Mouse (Mus musculus): Measurements from ENCODE around the gene Bmi1. TPM values are rescaled to one million over a fixed set of nuclear protein-coding genes. Genes with fewer than 3 reads are reported as not detected.

The Bmi1 gene
- polyA plus RNA-seq, 1 experiment from 2014 or later = 34.0 TPM

GRCm38 (mm10) chr2:18672766-18673164 is 4.1 kb upstream of the Bmi1 start:
- ATAC-seq (ENCODE audit: insufficient number of reproducible peaks, insufficient read depth, low FRiP score, low read depth) = no peak
- Histone ChIP-seq H3K4me3 (ENCODE audit: low read depth, low read length) (peak overlapping the region; percentile 81), H3K27ac (ENCODE audit: low read length) (peak overlapping the region; percentile 97), H3K4me2 (replicated peaks; ENCODE audit: low read depth, low read length) (peak overlapping the region; percentile 65), H3K36me3 (ENCODE audit: control insufficient read depth, insufficient read depth, low read length) (no peaks in the 10 kb centered on the region), H3K9me3 (ENCODE audit: control insufficient read depth, low read depth, low read length) (no peaks in the 10 kb centered on the region), H3K4me1 (ENCODE audit: control insufficient read depth, insufficient read depth, low read length) (peaks cover 4% of the 10 kb centered on the region; the same call in 1 of the 2 replicates), H3K27me3 (ENCODE audit: control insufficient read depth, insufficient read depth, low read length) (no peaks in the 10 kb centered on the region), H3K9ac (replicated peaks; ENCODE audit: low read depth, low read length) (peak overlapping the region; percentile 92)
- 0% methylated on average over 11 of the region's 11 CpGs for WGBS

- no peak for ATAC-seq (ENCODE audit: insufficient number of reproducible peaks, insufficient read depth, low FRiP score, low read depth)
- H3K9me3 ChIP-seq (ENCODE audit: control insufficient read depth, low read depth, low read length) = no peaks in the 10 kb centered on the region
- no peak overlapping the region; the same call in 1 of the 2 replicates for H3K4me2 ChIP-seq (replicated peaks; ENCODE audit: low read depth, low read length)
- H3K36me3 ChIP-seq (ENCODE audit: control insufficient read depth, insufficient read depth, low read length) = no peaks in the 10 kb centered on the region
- 56% methylated on average over 4 of the region's 4 CpGs for WGBS
- H3K4me3 ChIP-seq (ENCODE audit: low read depth, low read length) = no peak overlapping the region
- no peak overlapping the region for H3K9ac ChIP-seq (replicated peaks; ENCODE audit: low read depth, low read length)
- H3K27me3 ChIP-seq (ENCODE audit: control insufficient read depth, insufficient read depth, low read length) = no peaks in the 10 kb centered on the region
- H3K4me1 ChIP-seq (ENCODE audit: control insufficient read depth, insufficient read depth, low read length) = peaks cover 6% of the 10 kb centered on the region; the same call in 1 of the 2 replicates
- no peak overlapping the region for H3K27ac ChIP-seq (ENCODE audit: low read length)
These were observed 3.1 kb upstream of the Bmi1 start for GRCm38 (mm10) chr2:18673766-18674165.

- Histone ChIP-seq H3K27ac (ENCODE audit: low read length) (no peak overlapping the region), H3K9me3 (ENCODE audit: control insufficient read depth, low read depth, low read length) (no peaks in the 10 kb centered on the region), H3K27me3 (ENCODE audit: control insufficient read depth, insufficient read depth, low read length) (no peaks in the 10 kb centered on the region), H3K36me3 (ENCODE audit: control insufficient read depth, insufficient read depth, low read length) (no peaks in the 10 kb centered on the region), H3K4me2 (replicated peaks; ENCODE audit: low read depth, low read length) (no peak overlapping the region; the same call in 1 of the 2 replicates), H3K9ac (replicated peaks; ENCODE audit: low read depth, low read length) (no peak overlapping the region), H3K4me3 (ENCODE audit: low read depth, low read length) (no peak overlapping the region), H3K4me1 (ENCODE audit: control insufficient read depth, insufficient read depth, low read length) (peaks cover 6% of the 10 kb centered on the region; the same call in 1 of the 2 replicates)
- no peak for ATAC-seq (ENCODE audit: insufficient number of reproducible peaks, insufficient read depth, low FRiP score, low read depth)
- WGBS = 77% methylated on average over 4 of the region's 4 CpGs
These were observed 2.5 kb upstream of the Bmi1 start for GRCm38 (mm10) chr2:18674193-18674902.

- Histone ChIP-seq H3K27ac (ENCODE audit: low read length) (peak overlapping the region; percentile 92; the same call in 1 of the 2 replicates), H3K4me1 (ENCODE audit: control insufficient read depth, insufficient read depth, low read length) (peaks cover 16% of the 10 kb centered on the region; the same call in 1 of the 2 replicates), H3K4me3 (ENCODE audit: low read depth, low read length) (peak overlapping the region; percentile 84), H3K9ac (replicated peaks; ENCODE audit: low read depth, low read length) (peak overlapping the region; percentile 92), H3K9me3 (ENCODE audit: control insufficient read depth, low read depth, low read length) (no peaks in the 10 kb centered on the region), H3K36me3 (ENCODE audit: control insufficient read depth, insufficient read depth, low read length) (no peaks in the 10 kb centered on the region), H3K27me3 (ENCODE audit: control insufficient read depth, insufficient read depth, low read length) (no peaks in the 10 kb centered on the region), H3K4me2 (replicated peaks; ENCODE audit: low read depth, low read length) (peak overlapping the region; percentile 72)
- ATAC-seq (ENCODE audit: insufficient number of reproducible peaks, insufficient read depth, low FRiP score, low read depth) = no peak
- 12% methylated on average over 42 of the region's 42 CpGs for WGBS
These were observed 949 bp upstream of the Bmi1 start for GRCm38 (mm10) chr2:18675681-18676456.

GRCm38 (mm10) chr2:18676457-18676935 is 322 bp upstream of the Bmi1 start:
- 0% methylated on average over 35 of the region's 64 CpGs for WGBS

GRCm38 (mm10) chr2:18677631-18678471 is 1.0 kb downstream of the Bmi1 start:
- H3K9ac ChIP-seq (replicated peaks; ENCODE audit: low read depth, low read length) = peak overlapping the region; percentile 92
- H3K27ac ChIP-seq (ENCODE audit: low read length) = no peak overlapping the region

More at GRCm38 (mm10) chr2:18676457-18676935, 322 bp upstream of the Bmi1 start:
- Histone ChIP-seq H3K4me1 (ENCODE audit: control insufficient read depth, insufficient read depth, low read length) (peaks cover 16% of the 10 kb centered on the region; the same call in 1 of the 2 replicates), H3K9ac (replicated peaks; ENCODE audit: low read depth, low read length) (peak overlapping the region; percentile 92), H3K4me3 (ENCODE audit: low read depth, low read length) (peak overlapping the region; percentile 84), H3K27me3 (ENCODE audit: control insufficient read depth, insufficient read depth, low read length) (no peaks in the 10 kb centered on the region), H3K36me3 (ENCODE audit: control insufficient read depth, insufficient read depth, low read length) (no peaks in the 10 kb centered on the region), H3K4me2 (replicated peaks; ENCODE audit: low read depth, low read length) (peak overlapping the region; percentile 86), H3K9me3 (ENCODE audit: control insufficient read depth, low read depth, low read length) (no peaks in the 10 kb centered on the region), H3K27ac (ENCODE audit: low read length) (peak overlapping the region; percentile 92; the same call in 1 of the 2 replicates)
- ATAC-seq (ENCODE audit: insufficient number of reproducible peaks, insufficient read depth, low FRiP score, low read depth) = peak; percentile 88

GRCm38 (mm10) chr2:18679701-18680100 is 2.9 kb downstream of the Bmi1 start:
- H3K9ac ChIP-seq (replicated peaks; ENCODE audit: low read depth, low read length) = no peak overlapping the region
- 77% methylated on average over 2 of the region's 2 CpGs for WGBS
- no peak overlapping the region for H3K27ac ChIP-seq (ENCODE audit: low read length)
- H3K27me3 ChIP-seq (ENCODE audit: control insufficient read depth, insufficient read depth, low read length) = no peaks in the 10 kb centered on the region
- no peaks in the 10 kb centered on the region for H3K9me3 ChIP-seq (ENCODE audit: control insufficient read depth, low read depth, low read length)
- no peak overlapping the region for H3K4me2 ChIP-seq (replicated peaks; ENCODE audit: low read depth, low read length)
- no peak overlapping the region for H3K4me3 ChIP-seq (ENCODE audit: low read depth, low read length)
- H3K36me3 ChIP-seq (ENCODE audit: control insufficient read depth, insufficient read depth, low read length) = peaks cover 9% of the 10 kb centered on the region; the same call in 1 of the 2 replicates
- peaks cover 13% of the 10 kb centered on the region; the same call in 1 of the 2 replicates for H3K4me1 ChIP-seq (ENCODE audit: control insufficient read depth, insufficient read depth, low read length)
- no peak for ATAC-seq (ENCODE audit: insufficient number of reproducible peaks, insufficient read depth, low FRiP score, low read depth)

More at GRCm38 (mm10) chr2:18677631-18678471, 1.0 kb downstream of the Bmi1 start:
- H3K4me2 ChIP-seq (replicated peaks; ENCODE audit: low read depth, low read length) = peak overlapping the region; percentile 86
- H3K4me1 ChIP-seq (ENCODE audit: control insufficient read depth, insufficient read depth, low read length) = peaks cover 16% of the 10 kb centered on the region; the same call in 1 of the 2 replicates
- peak overlapping the region; percentile 84 for H3K4me3 ChIP-seq (ENCODE audit: low read depth, low read length)
- no peaks in the 10 kb centered on the region for H3K27me3 ChIP-seq (ENCODE audit: control insufficient read depth, insufficient read depth, low read length)
- H3K36me3 ChIP-seq (ENCODE audit: control insufficient read depth, insufficient read depth, low read length) = 0 out of 2 replicates have a peak, but pooled peaks cover 3% of the 10 kb centered on the region
- no peak for ATAC-seq (ENCODE audit: insufficient number of reproducible peaks, insufficient read depth, low FRiP score, low read depth)
- WGBS = under 1% methylated on average over 42 of the region's 55 CpGs
- H3K9me3 ChIP-seq (ENCODE audit: control insufficient read depth, low read depth, low read length) = no peaks in the 10 kb centered on the region

All from stomach, embryonic 14.5 days (tissue).